Mouse (Mus musculus): ENCODE results near the gene Nsun2.

DNA sequence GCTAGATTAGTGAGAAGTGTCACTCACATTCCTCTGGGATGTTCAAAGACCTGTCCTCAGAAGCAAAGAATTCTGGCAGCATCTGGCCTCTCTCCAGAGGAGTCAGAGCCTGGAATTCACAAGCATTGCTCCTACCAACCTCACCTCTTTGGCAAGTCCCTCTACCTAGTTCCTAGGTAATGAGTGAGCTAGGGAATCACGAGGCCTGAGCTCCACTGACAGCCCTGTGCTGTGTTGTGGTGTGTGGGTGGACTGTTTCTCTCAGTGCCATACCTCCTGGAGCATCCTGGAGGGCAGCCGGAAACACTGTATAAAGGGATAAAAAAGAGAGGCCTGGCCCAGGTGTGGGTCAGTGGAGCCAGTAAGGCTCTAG is 9.4 kb upstream of the Nsun2 start:
- TF ChIP-seq CTCF (IDR thresholded peaks at IDR 0.05; ENCODE audit: low read depth) (no peak), EP300 (IDR thresholded peaks at IDR 0.05; ENCODE audit: low read depth) (no peak)
